Mouse (Mus musculus) midbrain, embryonic 15.5 days (tissue): ENCODE results near the gene Rapgef2. TPM values are rescaled to one million over a fixed set of nuclear protein-coding genes. Genes with fewer than 3 reads are reported as not detected.
"Not testable (repeated sequence)": the region's sequence is repeated elsewhere in the genome, so short reads cannot be mapped to it uniquely, and the experiment has no call there.

Experiments used
- ATAC-seq: fragments of 200-750 bp; cut with Nextera tagmentation; replicated peaks from 2 replicates; pipeline ENCODE4 v1.8.0; 2017; ENCODE audit warnings: moderate TSS enrichment
- H3K27ac ChIP-seq: fragments of 300-500 bp; sonication (generic); 2 replicates; pipeline ENCODE4 v1.5.1; 2015; ENCODE audit warnings: mild to moderate bottlenecking, inconsistent platforms
- H3K27me3 ChIP-seq: fragments of 300-500 bp; sonication (generic); replicated peaks from 2 replicates; pipeline ENCODE4 v1.6.1; 2015; ENCODE audit warnings: inconsistent platforms
- H3K36me3 ChIP-seq: fragments of 300-500 bp; sonication (generic); replicated peaks from 2 replicates; pipeline ENCODE4 v1.6.1; 2015; ENCODE audit warnings: inconsistent platforms
- H3K4me1 ChIP-seq: fragments of 300-500 bp; sonication (generic); 2 replicates; pipeline ENCODE4 v1.6.1; 2015; ENCODE audit warnings: inconsistent platforms
- H3K4me2 ChIP-seq: fragments of 300-500 bp; sonication (generic); 2 replicates; pipeline ENCODE4 v1.6.1; 2015; ENCODE audit warnings: inconsistent platforms, mild to moderate bottlenecking, moderate library complexity
- H3K4me3 ChIP-seq: fragments of 300-500 bp; sonication (generic); 2 replicates; pipeline ENCODE4 v1.5.1; 2015; ENCODE audit warnings: mild to moderate bottlenecking, inconsistent platforms
- H3K9ac ChIP-seq: fragments of 300-500 bp; sonication (generic); 2 replicates; pipeline ENCODE4 v1.6.1; 2015; ENCODE audit warnings: mild to moderate bottlenecking, inconsistent platforms
- H3K9me3 ChIP-seq: fragments of 300-500 bp; sonication (generic); 2 replicates; pipeline ENCODE4 v1.6.1; 2016; ENCODE audit warnings: inconsistent platforms
- WGBS: fragments of 180-500 bp; shearing (Covaris S2); methylation state at CpG from one replicate; pipeline ENCODE4 v1.1.7; 2015; ENCODE audit warnings: mixed read lengths; 5-methylcytosine and 5-hydroxymethylcytosine counted together
- polyA plus RNA-seq: library from polyadenylated mRNA; unstranded; fragments of >200 nt; fragmentation: Nextera tagmentation; extraction: Ambion mirVana; gene quantifications from 2 replicates; pipeline ENCODE4 v1.2.1, GENCODE M21; 2015

Rapgef2 gene
- polyA plus RNA-seq, 1 experiment from 2014 or later = 14.4 TPM

GRCm38 (mm10) chr3:79058491-79058890 is 227.8 kb downstream of the Rapgef2 start:
- not testable (repeated sequence) for H3K36me3 ChIP-seq, H3K9me3 ChIP-seq, H3K4me3 ChIP-seq, H3K9ac ChIP-seq, ATAC-seq, H3K27ac ChIP-seq, H3K27me3 ChIP-seq, H3K4me2 ChIP-seq, H3K4me1 ChIP-seq
- WGBS = 93% methylated on average over 2 of the region's 2 CpGs

GRCm38 (mm10) chr3:79045251-79045650 is 241.1 kb downstream of the Rapgef2 start:
- Histone ChIP-seq H3K36me3 (no peaks in the 10 kb centered on the region), H3K9ac (no peak overlapping the region), H3K4me2 (no peak overlapping the region), H3K4me3 (no peak overlapping the region), H3K27me3 (no peaks in the 10 kb centered on the region), H3K4me1 (no peaks in the 10 kb centered on the region), H3K9me3 (no peaks in the 10 kb centered on the region), H3K27ac (no peak overlapping the region)
- WGBS = 67% methylated on average over 5 of the region's 5 CpGs
- ATAC-seq = no peak

DNA sequence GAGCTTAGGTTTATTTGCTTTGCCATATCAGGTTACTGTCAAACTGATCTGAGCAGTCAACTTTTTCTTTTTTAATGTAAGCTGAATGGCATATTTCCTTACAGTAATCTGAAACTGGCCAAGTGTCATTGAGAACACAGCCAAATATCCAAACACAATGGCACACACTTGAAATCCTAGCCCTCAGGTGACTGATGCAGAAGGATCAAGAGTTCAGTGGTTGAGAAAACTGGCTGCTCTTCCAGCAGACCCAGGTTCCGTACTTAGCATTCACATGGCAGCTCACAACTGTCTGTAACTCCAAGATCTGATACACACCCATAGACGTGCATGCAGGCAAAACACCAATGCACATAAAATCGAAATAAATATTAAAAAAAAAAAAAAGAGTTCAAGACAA is 243.3 kb downstream of the Rapgef2 start:
- no peak for ATAC-seq
- H3K4me2 ChIP-seq = no peak overlapping the region

DNA sequence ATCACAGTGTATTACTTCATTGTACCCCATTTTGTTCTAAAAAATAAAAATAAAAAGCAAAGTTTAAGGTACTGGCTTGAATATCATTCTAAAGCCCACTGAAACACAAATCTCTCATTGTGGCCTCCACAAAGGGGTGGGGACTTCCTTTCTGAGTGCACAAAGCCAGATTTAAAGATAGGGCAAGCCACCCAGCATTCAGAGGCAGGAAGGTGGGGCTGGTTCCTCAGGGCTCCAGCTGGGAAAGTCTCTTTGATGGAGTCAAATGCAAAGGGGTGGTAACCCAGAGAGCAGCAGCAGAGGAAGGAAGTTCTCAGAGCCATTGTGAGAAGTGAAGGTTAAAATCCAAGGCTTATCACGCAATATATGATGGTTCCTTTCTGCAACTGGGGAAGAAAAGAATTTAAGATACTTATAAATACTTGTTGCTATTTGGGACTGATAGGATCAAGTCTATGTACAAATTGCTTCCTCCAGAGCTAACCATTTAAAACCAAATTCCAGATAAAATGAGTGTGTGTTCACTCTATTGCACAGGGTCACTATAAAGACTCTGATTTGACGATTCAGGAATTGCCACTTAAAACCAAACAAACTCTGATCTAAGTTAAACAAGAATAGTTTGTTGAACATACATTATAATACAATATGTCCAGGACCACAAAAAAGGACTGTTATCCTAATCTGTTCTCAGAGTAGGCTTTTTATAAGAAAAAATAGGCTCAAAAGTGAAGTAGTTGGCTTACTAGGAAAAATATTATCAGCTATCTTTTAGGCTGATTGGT is 246.5 kb downstream of the Rapgef2 start:
- WGBS = 48% methylated on average over 2 of the region's 2 CpGs
- ATAC-seq = no peak
- Histone ChIP-seq H3K9me3 (no peaks in the 10 kb centered on the region), H3K9ac (no peak overlapping the region), H3K4me2 (no peak overlapping the region), H3K27me3 (no peaks in the 10 kb centered on the region), H3K36me3 (no peaks in the 10 kb centered on the region), H3K4me1 (no peaks in the 10 kb centered on the region), H3K4me3 (no peak overlapping the region), H3K27ac (no peak overlapping the region)

More for the DNA sequence above, 243.3 kb downstream of the Rapgef2 start:
- H3K27me3 ChIP-seq = no peaks in the 10 kb centered on the region
- no peak overlapping the region for H3K27ac ChIP-seq
- no peaks in the 10 kb centered on the region for H3K4me1 ChIP-seq
- no peak overlapping the region for H3K9ac ChIP-seq
- WGBS = 86% methylated on average over 3 of the region's 3 CpGs
- no peaks in the 10 kb centered on the region for H3K9me3 ChIP-seq
- H3K36me3 ChIP-seq = no peaks in the 10 kb centered on the region
- no peak overlapping the region for H3K4me3 ChIP-seq

- no peak for ATAC-seq
- Histone ChIP-seq H3K36me3 (no peaks in the 10 kb centered on the region), H3K4me1 (no peaks in the 10 kb centered on the region), H3K27me3 (no peaks in the 10 kb centered on the region), H3K9ac (no peak overlapping the region), H3K27ac (no peak overlapping the region), H3K9me3 (no peaks in the 10 kb centered on the region), H3K4me2 (no peak overlapping the region), H3K4me3 (no peak overlapping the region)
- WGBS = 43% methylated on average over 2 of the region's 2 CpGs
These were observed 247.3 kb downstream of the Rapgef2 start for GRCm38 (mm10) chr3:79039008-79039407.

DNA sequence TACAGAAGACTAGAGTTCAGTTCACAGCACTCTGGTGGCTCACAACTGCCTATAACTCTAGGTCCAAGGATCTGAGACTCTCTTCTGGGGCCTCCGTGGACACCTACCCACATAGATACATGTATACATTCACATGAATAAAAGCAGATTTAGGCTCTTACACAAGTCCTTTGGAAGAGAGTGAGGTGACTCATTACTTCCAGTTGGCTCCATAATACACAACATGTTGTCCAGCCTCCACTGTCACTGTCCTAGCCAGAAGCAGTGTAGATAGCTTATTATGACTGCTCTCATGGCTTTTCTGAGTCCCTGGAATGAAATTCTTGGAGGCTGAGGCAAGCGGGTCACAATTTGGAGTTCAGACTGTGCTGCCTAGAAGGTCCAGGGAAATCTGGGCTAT is 251.9 kb downstream of the Rapgef2 start:
- H3K27ac ChIP-seq = no peak overlapping the region
- H3K9me3 ChIP-seq = no peaks in the 10 kb centered on the region
- no peak overlapping the region for H3K4me2 ChIP-seq
- H3K27me3 ChIP-seq = no peaks in the 10 kb centered on the region
- no peak overlapping the region for H3K4me3 ChIP-seq
- 97% methylated on average over 2 of the region's 2 CpGs for WGBS
- H3K4me1 ChIP-seq = no peaks in the 10 kb centered on the region
- no peaks in the 10 kb centered on the region for H3K36me3 ChIP-seq
- no peak for ATAC-seq
- H3K9ac ChIP-seq = no peak overlapping the region

DNA sequence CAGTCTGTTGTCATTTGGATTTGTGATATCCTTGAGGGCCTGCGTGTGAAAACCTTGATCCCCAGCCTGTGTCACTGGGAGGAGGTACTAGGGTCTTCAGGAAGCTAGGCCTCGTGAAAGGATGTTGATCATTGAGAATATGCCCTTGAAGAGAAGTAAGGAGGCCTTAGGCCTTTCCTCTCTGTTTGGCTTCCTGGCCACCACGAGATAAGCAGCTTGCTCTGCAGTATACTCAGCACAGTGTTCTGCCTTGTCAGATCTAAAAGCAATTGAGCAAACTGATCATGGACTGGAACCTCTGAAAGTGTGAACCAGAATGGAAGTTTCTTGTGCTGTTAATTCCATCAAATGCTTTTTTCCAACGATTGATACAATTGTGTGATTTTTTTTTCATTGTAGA is 255.5 kb downstream of the Rapgef2 start:
- no peaks in the 10 kb centered on the region for H3K36me3 ChIP-seq
- no peaks in the 10 kb centered on the region for H3K4me1 ChIP-seq
- H3K9ac ChIP-seq = no peak overlapping the region
- H3K4me2 ChIP-seq = no peak overlapping the region
- no peak overlapping the region for H3K4me3 ChIP-seq
- no peaks in the 10 kb centered on the region for H3K9me3 ChIP-seq
- H3K27ac ChIP-seq = no peak overlapping the region
- ATAC-seq = no peak
- WGBS = 81% methylated on average over 4 of the region's 4 CpGs
- H3K27me3 ChIP-seq = no peaks in the 10 kb centered on the region

- no peaks in the 10 kb centered on the region for H3K9me3 ChIP-seq
- H3K27me3 ChIP-seq = no peaks in the 10 kb centered on the region
- no peak overlapping the region for H3K4me3 ChIP-seq
- no peaks in the 10 kb centered on the region for H3K36me3 ChIP-seq
- H3K9ac ChIP-seq = no peak overlapping the region
- ATAC-seq = no peak
- WGBS = 78% methylated on average over 14 of the region's 14 CpGs
- peaks cover 9% of the 10 kb centered on the region; the same call in 1 of the 2 replicates for H3K4me1 ChIP-seq
- no peak overlapping the region for H3K4me2 ChIP-seq
- H3K27ac ChIP-seq = no peak overlapping the region
These were observed 258.0 kb downstream of the Rapgef2 start for GRCm38 (mm10) chr3:79028153-79028878.

DNA sequence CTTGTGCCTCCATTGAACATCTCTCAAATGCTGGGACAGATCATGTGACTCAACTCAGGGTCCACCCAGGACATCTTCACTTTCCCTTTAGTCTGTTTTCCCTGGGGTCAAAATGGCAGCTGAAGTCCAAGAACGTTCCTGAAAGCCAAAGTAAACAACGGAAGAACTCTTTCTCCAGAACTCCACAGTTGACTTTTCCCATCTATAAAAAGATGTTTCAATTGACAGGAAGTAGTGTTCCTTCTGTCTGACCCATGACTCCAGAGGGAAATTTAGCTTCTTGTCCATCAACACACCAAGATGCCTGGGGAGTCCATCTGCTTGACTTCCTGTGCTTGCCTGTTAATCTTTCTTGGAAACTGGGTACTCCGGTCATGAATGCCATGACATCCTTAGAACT is 260.3 kb downstream of the Rapgef2 start:
- Histone ChIP-seq H3K9me3 (no peaks in the 10 kb centered on the region), H3K9ac (no peak overlapping the region), H3K4me3 (no peak overlapping the region), H3K36me3 (no peaks in the 10 kb centered on the region), H3K27ac (no peak overlapping the region), H3K27me3 (no peaks in the 10 kb centered on the region), H3K4me2 (no peak overlapping the region), H3K4me1 (peaks cover 9% of the 10 kb centered on the region; the same call in 1 of the 2 replicates)
- 90% methylated on average over 3 of the region's 3 CpGs for WGBS
- ATAC-seq = no peak

DNA sequence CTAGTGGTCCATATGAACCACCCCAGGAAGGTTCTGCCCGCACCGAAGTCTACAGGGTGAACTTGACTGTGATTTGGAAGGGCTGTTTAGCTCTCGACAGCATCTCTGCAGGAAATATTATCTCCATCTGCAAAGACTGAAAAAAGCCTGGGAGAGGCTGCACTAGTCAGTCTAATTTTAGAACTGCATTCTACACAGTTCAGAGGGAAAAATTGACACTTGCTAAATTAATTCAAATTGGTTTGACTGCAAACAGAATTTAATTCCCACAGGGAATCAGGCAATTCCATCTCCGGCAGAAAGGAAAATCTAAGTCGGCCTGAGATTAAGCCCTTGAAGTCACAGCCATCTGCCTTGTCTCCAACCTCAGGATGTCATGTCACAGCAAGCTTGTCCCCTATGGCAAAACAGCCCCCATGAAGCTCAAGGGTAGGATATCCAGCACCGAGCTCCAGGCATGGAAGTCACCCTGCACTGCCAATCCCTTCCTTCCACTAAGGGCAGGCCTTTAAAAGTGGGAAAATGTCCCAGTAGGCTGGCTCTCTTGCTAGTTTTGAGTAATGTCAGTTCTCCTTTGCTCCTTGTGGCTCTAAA is 262.5 kb downstream of the Rapgef2 start:
- Histone ChIP-seq H3K4me3 (no peak overlapping the region), H3K9me3 (no peaks in the 10 kb centered on the region), H3K9ac (no peak overlapping the region), H3K27ac (peak overlapping the region; percentile 54), H3K4me1 (peaks cover 9% of the 10 kb centered on the region; the same call in 1 of the 2 replicates), H3K4me2 (no peak overlapping the region), H3K36me3 (no peaks in the 10 kb centered on the region), H3K27me3 (no peaks in the 10 kb centered on the region)
- 49% methylated on average over 6 of the region's 6 CpGs for WGBS
- peak; percentile 69; the same call in 1 of the 2 replicates for ATAC-seq

GRCm38 (mm10) chr3:79022690-79023089 is 263.6 kb downstream of the Rapgef2 start:
- 64% methylated on average over 4 of the region's 4 CpGs for WGBS
- no peak overlapping the region for H3K27ac ChIP-seq
- H3K9me3 ChIP-seq = no peaks in the 10 kb centered on the region

GRCm38 (mm10) chr3:79017440-79017839 is 268.9 kb downstream of the Rapgef2 start:
- Histone ChIP-seq H3K27ac (no peak overlapping the region), H3K4me1 (no peaks in the 10 kb centered on the region), H3K36me3 (no peaks in the 10 kb centered on the region), H3K4me2 (no peak overlapping the region), H3K9ac (no peak overlapping the region), H3K4me3 (no peak overlapping the region), H3K9me3 (no peaks in the 10 kb centered on the region), H3K27me3 (no peaks in the 10 kb centered on the region)
- ATAC-seq = no peak
- WGBS = 84% methylated on average over 4 of the region's 4 CpGs

More at GRCm38 (mm10) chr3:79022690-79023089, 263.6 kb downstream of the Rapgef2 start:
- ATAC-seq = peak; percentile 56; the same call in 1 of the 2 replicates
- Histone ChIP-seq H3K36me3 (no peaks in the 10 kb centered on the region), H3K27me3 (no peaks in the 10 kb centered on the region), H3K4me2 (no peak overlapping the region), H3K4me1 (peaks cover 9% of the 10 kb centered on the region; the same call in 1 of the 2 replicates), H3K9ac (no peak overlapping the region), H3K4me3 (no peak overlapping the region)
